12 mouse cellular contexts compared by ENCODE assay signal in genomic region chr12:100099971-100100706, GRCm38 (mm10). TPM values are rescaled to one million over a fixed set of nuclear protein-coding genes. Genes with fewer than 3 reads are reported as not detected.
DNase-seq lines count a peak whose midpoint lies in the region; ATAC-seq and TF ChIP-seq lines count a peak whose summit lies in the region.
"Had no signal": no experiment of that assay in that cellular context is flagged by ENCODE, and none has a peak within 500 bp of the region (broad histone marks: within the 10 kb centered on the region; RNA-seq: fewer than 3 reads in every experiment).

No protein-coding gene starts in this region.

- no peak overlapping the region for H3K27ac ChIP-seq in MEL (ENCODE audit: control insufficient read depth, low read depth, low read length)
- H3K27ac ChIP-seq in embryonic facial prominence, embryonic 14.5 days (replicated peaks; ENCODE audit: low read depth, low read length) = no peak overlapping the region
- H3K27ac ChIP-seq: hindbrain, embryonic 15.5 days had no signal

- ATAC-seq in embryonic facial prominence, embryonic 14.5 days (ENCODE audit: low read depth) = peak; percentile 85

- H3K4me1 ChIP-seq in MEL (ENCODE audit: control insufficient read depth in 1 of 2, insufficient read depth in 2 of 2, low read length in 2 of 2) = no peaks in the 10 kb centered on the region
- no peaks in the 10 kb centered on the region for H3K4me1 ChIP-seq in embryonic facial prominence, embryonic 14.5 days (ENCODE audit: control insufficient read depth, insufficient read depth, low read length)
- H3K4me1 ChIP-seq: hindbrain, embryonic 15.5 days had no signal

- intact Hi-C loops in heart, postnatal 14 days (cut with DNase I) = no loop called here

- WGBS in embryonic facial prominence, embryonic 14.5 days = 51% methylated on average over 3 of the region's 3 CpGs

- TF ChIP-seq EP300 in MEL (IDR thresholded peaks at IDR 0.05; ENCODE audit: low read depth in 1 of 2, low read length in 2 of 2) = no peak

- no peaks in the 10 kb centered on the region for H3K36me3 ChIP-seq in MEL (ENCODE audit: control insufficient read depth in 1 of 2, insufficient read depth in 2 of 2, low read length in 2 of 2)
- no peaks in the 10 kb centered on the region for H3K36me3 ChIP-seq in embryonic facial prominence, embryonic 14.5 days (ENCODE audit: control insufficient read depth, insufficient read depth, low read length)
- H3K36me3 ChIP-seq: hindbrain, embryonic 15.5 days had no signal

- H3K4me3 ChIP-seq in MEL (ENCODE audit: control insufficient read depth in 1 of 2, insufficient read depth in 1 of 2, low read depth in 2 of 2, low read length in 2 of 2) = no peak overlapping the region
- H3K4me3 ChIP-seq in embryonic facial prominence, embryonic 14.5 days (ENCODE audit: low read depth, low read length) = no peak overlapping the region
- H3K4me3 ChIP-seq: hindbrain, embryonic 15.5 days had no signal

- no peaks in the 10 kb centered on the region for H3K79me2 ChIP-seq in MEL (ENCODE audit: control insufficient read depth, insufficient read depth, low read length, poor library complexity)

- no peak for TF ChIP-seq RAD21 in MEL (IDR thresholded peaks at IDR 0.05; ENCODE audit: low read depth, low read length)

- no peak overlapping the region for H3K9ac ChIP-seq in MEL (ENCODE audit: control insufficient read depth, low read depth, low read length, poor library complexity, severe bottlenecking)
- H3K9ac ChIP-seq in embryonic facial prominence, embryonic 14.5 days (ENCODE audit: low read depth, low read length) = no peak overlapping the region
- H3K9ac ChIP-seq: hindbrain, embryonic 15.5 days had no signal

- TF ChIP-seq CTCF in MEL (IDR thresholded peaks at IDR 0.05 in 2 of 3, conservative IDR thresholded peaks at IDR 0.05 in 1 of 3; ENCODE audit: control insufficient read depth in 1 of 3, insufficient read depth in 1 of 3, low read depth in 2 of 3, low read length in 3 of 3, poor library complexity in 1 of 3, severe bottlenecking in 1 of 3) = no peak

- no peak for TF ChIP-seq POLR2A in MEL (IDR thresholded peaks at IDR 0.05; ENCODE audit: control insufficient read depth in 1 of 2, insufficient read depth in 1 of 2, low read depth in 1 of 2, low read length in 2 of 2, poor library complexity in 1 of 2)

- peaks cover 0 to 2% of the 10 kb centered on the region in 2 experiments; a peak in 3 of 4 replicates for H3K27me3 ChIP-seq in MEL (ENCODE audit: control insufficient read depth in 1 of 2, insufficient read depth in 2 of 2, low read length in 2 of 2)
- no peaks in the 10 kb centered on the region for H3K27me3 ChIP-seq in embryonic facial prominence, embryonic 14.5 days (replicated peaks; ENCODE audit: control insufficient read depth, insufficient read depth, low read length)
- H3K27me3 ChIP-seq: hindbrain, embryonic 15.5 days had no signal

- H3K4me2 ChIP-seq in embryonic facial prominence, embryonic 14.5 days (ENCODE audit: low read depth, low read length) = no peak overlapping the region
- H3K4me2 ChIP-seq: hindbrain, embryonic 15.5 days had no signal

- H3K9me3 ChIP-seq in MEL (replicated peaks; ENCODE audit: insufficient read depth, low read length) = no peaks in the 10 kb centered on the region
- H3K9me3 ChIP-seq in embryonic facial prominence, embryonic 14.5 days (ENCODE audit: control insufficient read depth, low read length) = no peaks in the 10 kb centered on the region
- H3K9me3 ChIP-seq: hindbrain, embryonic 15.5 days had no signal

- DNase-seq in heart, postnatal 4 days = peak; percentile 29
- no peak for DNase-seq in heart, postnatal 14 days
- no peak for DNase-seq in MEL (ENCODE audit: low read depth, low spot score)
- DNase-seq in embryonic facial prominence, embryonic 14.5 days (ENCODE audit: low spot score) = peak; percentile 80
- peak; percentile 61 to 67 for DNase-seq in layer of hippocampus, adult 8-10 months (ENCODE audit: low spot score in 2 of 2)
- DNase-seq in adrenal gland, postnatal 10 days = no peak
- DNase-seq in gastrocnemius, postnatal 25 days = no peak
- no peak for DNase-seq in kidney, postnatal 25 days
- DNase-seq: adrenal gland, adult 2 months; cerebellum, postnatal 14 days; thymus, postnatal 36 days had no signal

TF ChIP-seq in MEL, 35 proteins besides CTCF, POLR2A, EP300 and RAD21:
- TF ChIP-seq POLR2AphosphoS5 (IDR thresholded peaks at IDR 0.05; ENCODE audit: borderline replicate concordance, low read depth, low read length) (peak; percentile 63; the same call in 1 of the 2 replicates), ZMIZ1 (IDR thresholded peaks at IDR 0.05; ENCODE audit: low read depth, low read length) (no peak)

RNA-seq across cellular contexts. Expression of gene Psmc1, which starts 9.8 kb away (rescaled TPM):
- total RNA-seq in heart, postnatal 4 days (2021) = 100 to 1,000 TPM; 143 to 149 TPM
- 100 to 1,000 TPM; 134 to 135 TPM for total RNA-seq in heart, postnatal 14 days (2021)
- total RNA-seq in MEL (2012; rRNA removed) = 322 and 353 TPM in 2 replicates
- 100 to 1,000 TPM in 1 of 2 experiments, not detected in 1; 501 TPM for polyA plus RNA-seq in MEL (2012; ENCODE audit: insufficient read depth in 1 of 2, insufficient read length in 2 of 2, low read depth in 1 of 2, low replicate concordance in 2 of 2, missing spikeins in 1 of 2)
- polyA plus RNA-seq in embryonic facial prominence, embryonic 14.5 days (2014; fragmentation: Nextera tagmentation; extraction: Ambion mirVana) = 241 and 249 TPM in 2 replicates
- 100 to 1,000 TPM; 166 to 190 (median 181) TPM for total RNA-seq in layer of hippocampus, adult 8-10 months (2022)
- 100 to 1,000 TPM; 167 to 169 TPM for total RNA-seq in adrenal gland, postnatal 10 days (2021)
- total RNA-seq in gastrocnemius, postnatal 25 days (2021) = 100 to 1,000 TPM; 132 to 139 TPM

RNA-seq across cellular contexts. Expression of gene Nrde2, which starts 59.3 kb away (rescaled TPM):
- total RNA-seq in heart, postnatal 4 days (2021) = 10 to 100 TPM; 14.4 to 14.8 TPM
- 10 to 100 TPM in 1 of 2 experiments, 1 to 10 TPM in 1; 8.4 to 11.9 TPM for total RNA-seq in heart, postnatal 14 days (2021)
- 16.5 and 17.7 TPM in 2 replicates for total RNA-seq in MEL (2012; rRNA removed)
- polyA plus RNA-seq in MEL (2012; ENCODE audit: insufficient read depth in 1 of 2, insufficient read length in 2 of 2, low read depth in 1 of 2, low replicate concordance in 2 of 2, missing spikeins in 1 of 2) = 10 to 100 TPM in 1 of 2 experiments, not detected in 1; 17.2 TPM
- 10.6 and 11.4 TPM in 2 replicates for polyA plus RNA-seq in embryonic facial prominence, embryonic 14.5 days (2014; fragmentation: Nextera tagmentation; extraction: Ambion mirVana)
- 10 to 100 TPM; 16.5 to 21.9 (median 18.1) TPM for total RNA-seq in layer of hippocampus, adult 8-10 months (2022)
- total RNA-seq in adrenal gland, postnatal 10 days (2021) = 10 to 100 TPM; 14.8 to 19.4 TPM
- total RNA-seq in gastrocnemius, postnatal 25 days (2021) = 1 to 10 TPM; 5.7 to 6.5 TPM

Comparison
In these comparisons a context has a peak if more than half of its experiments do, and no peak if none do; other contexts are left out.
1. DNase-seq: peak in heart, postnatal 4 days (single experiment), embryonic facial prominence, embryonic 14.5 days (single experiment) and layer of hippocampus, adult 8-10 months (2 of 2); none in heart, postnatal 14 days (0 of 2), MEL (single experiment), adrenal gland, postnatal 10 days (single experiment), gastrocnemius, postnatal 25 days (single experiment) and kidney, postnatal 25 days (0 of 2).